Mouse (Mus musculus) fat pad, adult 2 months (tissue): ENCODE measurements at regions not wholly inside any gene's neighbourhood (a gene's known extent, or its start where the extent isn't known, plus 50 kb on each side); places are given as distances from the start of the nearest gene placed in this dataset.

Source experiments
- DNase-seq: peaks from one replicate; pipeline ENCODE4 v3.0.0-alpha.2; 2011; ENCODE audit warnings: low read depth, low spot score; ENCODE audit errors: extremely low read depth

DNA sequence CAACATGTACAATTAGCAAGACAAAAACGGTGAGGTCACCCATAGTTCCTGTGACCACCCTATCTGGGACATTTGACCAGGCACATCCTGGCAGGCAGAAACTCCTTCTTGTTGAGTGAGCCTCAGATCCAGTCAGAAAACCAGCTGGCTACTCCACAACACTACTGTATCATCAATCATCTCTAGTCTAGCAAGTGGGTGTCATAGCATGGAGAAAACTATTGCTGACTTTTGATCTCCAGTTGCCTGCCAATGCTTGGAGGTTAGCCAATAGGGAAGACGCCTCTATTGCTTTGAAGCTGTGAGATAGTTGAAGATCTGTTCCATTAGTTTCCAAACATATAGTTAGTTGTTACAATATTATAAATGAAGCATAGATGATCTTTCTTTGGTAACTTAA is 595.4 kb upstream of the Nox3 start:
- DNase-seq: no peak

DNA sequence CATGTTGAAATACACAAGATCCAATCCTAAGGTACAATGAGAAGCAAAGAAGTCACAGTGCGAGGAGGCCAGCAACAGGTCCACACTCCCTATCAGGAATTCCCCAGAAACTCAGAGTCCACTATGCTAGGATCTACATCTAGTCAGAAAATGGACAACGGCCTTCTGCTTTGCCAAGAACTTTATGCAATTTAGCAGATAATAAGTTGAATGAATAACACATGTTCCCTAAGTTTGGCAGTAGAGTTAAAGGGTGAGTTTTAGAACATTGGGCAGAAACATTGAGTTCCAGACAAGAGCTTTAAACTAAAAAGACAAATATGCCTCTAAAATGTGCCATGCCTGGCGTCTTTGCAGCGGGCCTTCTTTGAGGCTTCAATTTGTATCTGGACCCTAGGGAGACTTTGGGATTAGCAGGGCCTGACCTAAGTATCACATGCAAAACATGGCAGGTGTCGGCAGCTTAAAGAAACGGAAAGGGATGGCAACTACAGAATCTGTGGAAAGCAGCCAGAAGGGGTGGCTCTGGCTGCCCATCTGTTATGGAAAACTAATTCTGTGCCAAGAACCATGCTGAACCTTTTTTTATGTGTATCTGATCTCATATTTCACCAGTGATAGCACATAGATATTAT is 600.6 kb upstream of the Nox3 start:
- DNase-seq: no peak

DNA sequence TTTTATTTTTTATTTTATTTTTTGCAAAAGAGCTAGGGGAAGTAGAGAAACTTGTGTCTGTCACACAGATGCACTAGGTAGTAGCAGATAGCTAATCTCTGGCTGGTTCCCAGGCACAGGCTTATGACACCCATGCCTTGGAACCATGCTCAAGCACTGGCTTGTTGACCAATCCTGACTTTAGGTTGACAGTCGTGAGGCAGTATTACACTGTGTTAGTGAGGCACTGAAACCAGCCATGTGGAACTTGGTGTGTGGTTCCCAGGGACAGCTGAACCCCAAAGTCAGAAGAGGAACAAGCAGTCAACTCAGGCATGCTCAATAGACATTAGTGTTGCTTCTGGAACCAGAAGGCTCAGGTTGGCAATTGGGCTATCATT is 601.1 kb upstream of the Nox3 start:
- peak; percentile 57 for DNase-seq

DNA sequence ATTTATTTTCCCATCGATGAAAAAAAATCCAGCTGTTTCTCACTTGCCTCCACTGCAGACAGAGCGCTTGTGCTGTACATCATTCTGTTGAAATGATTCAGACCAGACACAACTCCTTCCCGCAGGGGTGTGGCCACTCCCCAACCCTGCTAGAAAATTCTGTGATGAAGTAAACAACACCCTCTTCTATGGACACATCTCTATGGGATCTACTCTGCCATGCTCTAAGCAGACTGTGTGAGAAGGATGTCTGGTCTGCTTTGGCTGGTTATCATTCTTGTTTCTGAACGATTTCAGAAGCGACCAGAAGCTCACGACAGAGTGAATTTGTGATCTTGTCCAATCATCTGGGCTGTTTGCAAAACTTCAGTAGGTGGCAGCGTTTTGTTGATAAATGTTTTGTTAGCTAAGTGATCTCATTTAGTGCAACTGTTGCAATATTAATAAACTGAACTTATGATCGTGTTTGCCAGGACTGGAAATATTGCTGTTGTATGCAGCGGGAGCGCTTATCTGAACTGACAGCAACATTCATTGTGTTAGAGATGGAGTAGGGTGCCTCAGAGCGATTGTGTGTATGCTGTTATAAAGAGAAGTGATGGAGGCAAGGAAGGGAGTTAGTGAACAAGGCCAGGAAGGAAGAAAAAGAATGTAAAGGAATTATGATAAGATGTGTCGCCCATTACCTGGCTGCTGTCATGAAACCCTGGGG is 605.2 kb upstream of the Nox3 start:
- DNase-seq: no peak

DNA sequence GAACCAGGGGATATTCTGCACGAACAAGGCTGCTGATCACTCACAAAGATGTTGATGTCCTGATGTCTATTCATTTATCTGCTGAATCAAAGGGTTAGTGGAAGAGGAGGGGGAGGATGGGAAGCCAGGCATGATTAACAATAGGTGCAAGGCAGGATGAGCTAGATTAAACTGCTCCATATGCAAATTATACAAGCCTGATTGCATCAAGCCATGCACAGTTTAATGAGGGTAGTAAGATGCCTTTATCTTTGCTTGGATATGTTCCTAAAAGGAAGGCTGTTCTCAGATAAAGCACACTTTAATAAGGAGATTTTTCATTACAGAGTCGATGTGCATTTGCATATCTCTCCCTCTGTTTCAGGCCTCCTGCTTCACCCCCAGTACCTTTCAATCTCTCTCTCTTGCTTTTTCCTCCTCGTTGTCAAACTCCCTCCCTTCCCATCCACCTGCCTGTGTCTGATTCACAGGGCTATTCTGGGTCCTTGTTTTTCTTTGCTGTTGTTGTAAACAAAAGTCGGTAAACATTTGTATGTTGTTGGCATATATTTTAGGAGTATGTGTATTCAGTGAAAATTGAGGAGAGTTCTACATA is 615.8 kb upstream of the Nox3 start:
- no peak for DNase-seq

DNA sequence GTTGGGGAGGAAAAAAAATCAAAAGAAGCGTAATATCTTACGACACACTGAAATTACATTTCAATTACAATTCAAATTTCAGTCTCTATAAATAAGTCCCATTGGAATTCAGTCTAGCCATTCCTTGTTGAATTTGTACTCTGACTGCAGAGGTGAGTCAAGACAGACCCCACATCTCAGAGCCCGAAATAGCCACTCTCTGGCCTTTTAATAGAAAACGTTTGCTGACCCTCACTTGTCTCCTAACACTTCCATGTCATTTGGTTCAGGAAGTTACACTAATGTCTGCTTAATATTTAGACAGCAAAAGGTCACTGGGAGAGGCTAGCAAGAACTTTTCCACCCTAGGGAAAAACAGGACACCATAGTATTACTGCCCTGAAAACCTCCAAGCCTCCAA is 623.1 kb upstream of the Nox3 start:
- no peak for DNase-seq

DNA sequence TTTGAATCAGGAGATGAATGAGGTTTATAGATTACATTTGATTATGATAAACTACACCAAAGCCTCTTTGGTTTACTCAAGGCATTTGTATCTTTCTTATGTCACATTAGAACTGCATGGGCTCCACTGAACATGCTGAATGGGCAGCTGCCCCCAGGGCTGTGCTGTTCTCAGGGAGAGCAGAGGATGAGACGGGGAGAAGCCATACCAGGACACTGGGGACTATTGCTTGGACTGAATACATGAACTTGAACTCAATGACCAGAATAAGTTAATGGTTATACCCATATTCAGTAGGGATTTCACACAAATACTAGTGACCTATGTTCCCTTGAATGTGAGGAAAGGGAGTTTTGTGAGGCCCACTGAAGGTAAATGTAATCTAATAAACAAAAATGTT is 632.7 kb upstream of the Nox3 start:
- DNase-seq: no peak

DNA sequence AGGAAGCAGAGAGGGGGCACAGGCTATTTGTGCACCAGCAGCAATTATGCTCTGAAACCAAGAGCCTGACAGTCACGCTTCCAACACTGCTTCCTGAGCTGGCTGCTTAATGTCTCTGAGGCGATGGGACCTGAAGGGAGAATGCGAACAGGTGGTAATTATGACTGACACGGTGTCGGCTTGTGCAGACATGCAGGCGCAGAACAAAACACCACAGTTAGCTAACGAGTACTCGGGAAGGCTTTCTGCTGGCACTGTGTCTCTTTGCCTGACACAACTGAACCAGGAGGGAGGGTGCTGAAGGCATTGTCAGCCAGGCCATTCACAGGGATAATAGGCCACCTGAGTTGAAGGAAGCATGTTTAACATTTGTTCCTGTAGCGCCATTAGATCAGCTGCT is 635.6 kb upstream of the Nox3 start:
- DNase-seq: peak; percentile 40

DNA sequence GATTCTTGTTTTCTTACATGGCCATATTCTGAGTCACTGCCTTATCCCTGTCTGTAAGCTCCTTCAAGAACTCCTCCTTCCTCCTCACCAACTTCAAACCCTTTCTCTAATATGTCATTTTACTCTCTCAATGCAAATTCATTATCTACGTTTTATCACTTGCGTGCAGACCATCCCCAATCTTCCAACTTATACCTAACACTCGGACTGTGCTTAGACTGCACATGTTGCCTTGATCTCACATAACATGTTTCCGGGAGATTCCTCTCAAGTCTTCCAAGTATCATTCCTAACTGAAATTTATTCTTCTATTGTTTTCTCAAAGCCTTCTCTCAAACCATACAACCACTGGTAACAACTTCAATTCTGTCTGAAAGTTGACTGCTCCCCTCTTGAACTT is 637.0 kb upstream of the Nox3 start:
- no peak for DNase-seq

DNA sequence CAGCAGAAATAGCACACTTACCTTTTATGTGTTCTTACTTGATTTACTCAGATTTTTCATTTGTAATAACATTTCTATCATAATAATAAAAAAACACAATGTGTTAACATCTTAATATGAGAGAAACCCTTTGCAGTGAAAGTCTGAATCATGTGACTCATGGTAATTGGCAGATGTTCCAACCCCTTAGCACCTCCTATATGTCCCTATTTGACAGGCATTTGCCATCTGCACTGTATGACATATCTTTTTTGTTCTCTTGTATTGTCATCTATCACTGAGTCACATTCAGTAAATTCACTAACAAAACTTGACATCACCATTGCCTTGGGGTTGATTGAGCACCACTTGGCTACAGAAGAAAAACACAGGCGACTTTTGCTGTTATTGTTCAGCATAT is 641.1 kb upstream of the Arid1b start:
- no peak for DNase-seq

DNA sequence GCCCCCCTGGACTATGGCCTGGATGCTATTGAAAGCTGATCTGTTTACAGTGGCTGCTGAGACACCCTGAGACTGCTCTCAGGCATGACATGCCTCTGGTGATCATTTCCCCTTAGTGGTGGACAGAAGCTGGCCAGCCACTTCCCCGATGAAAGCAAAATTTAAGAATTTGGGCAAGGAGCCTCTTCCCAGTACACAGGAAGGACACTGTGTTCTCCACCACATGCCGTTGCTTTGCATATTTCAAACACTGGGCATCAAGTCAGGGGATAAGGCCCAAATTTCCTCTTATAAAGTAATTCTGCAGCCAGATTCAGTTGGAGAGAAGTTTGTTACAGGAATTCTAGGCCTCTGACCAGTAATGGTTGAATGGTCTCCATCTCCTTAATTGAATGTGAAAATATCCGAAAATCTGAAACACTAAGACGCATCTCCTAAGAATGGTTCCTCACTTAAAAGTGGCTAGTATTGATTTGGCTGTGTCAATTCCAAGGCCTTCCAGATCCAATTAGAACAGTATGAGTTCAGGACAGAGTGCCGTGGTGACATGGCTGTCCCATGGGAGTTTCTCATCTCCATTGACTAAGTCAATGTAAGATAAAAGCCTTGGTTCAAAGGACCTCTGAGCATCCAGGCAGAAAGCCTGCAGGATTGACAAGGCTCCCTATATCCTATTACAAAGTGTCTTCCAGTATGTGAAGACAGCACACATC is 638.5 kb upstream of the Arid1b start:
- DNase-seq: no peak

DNA sequence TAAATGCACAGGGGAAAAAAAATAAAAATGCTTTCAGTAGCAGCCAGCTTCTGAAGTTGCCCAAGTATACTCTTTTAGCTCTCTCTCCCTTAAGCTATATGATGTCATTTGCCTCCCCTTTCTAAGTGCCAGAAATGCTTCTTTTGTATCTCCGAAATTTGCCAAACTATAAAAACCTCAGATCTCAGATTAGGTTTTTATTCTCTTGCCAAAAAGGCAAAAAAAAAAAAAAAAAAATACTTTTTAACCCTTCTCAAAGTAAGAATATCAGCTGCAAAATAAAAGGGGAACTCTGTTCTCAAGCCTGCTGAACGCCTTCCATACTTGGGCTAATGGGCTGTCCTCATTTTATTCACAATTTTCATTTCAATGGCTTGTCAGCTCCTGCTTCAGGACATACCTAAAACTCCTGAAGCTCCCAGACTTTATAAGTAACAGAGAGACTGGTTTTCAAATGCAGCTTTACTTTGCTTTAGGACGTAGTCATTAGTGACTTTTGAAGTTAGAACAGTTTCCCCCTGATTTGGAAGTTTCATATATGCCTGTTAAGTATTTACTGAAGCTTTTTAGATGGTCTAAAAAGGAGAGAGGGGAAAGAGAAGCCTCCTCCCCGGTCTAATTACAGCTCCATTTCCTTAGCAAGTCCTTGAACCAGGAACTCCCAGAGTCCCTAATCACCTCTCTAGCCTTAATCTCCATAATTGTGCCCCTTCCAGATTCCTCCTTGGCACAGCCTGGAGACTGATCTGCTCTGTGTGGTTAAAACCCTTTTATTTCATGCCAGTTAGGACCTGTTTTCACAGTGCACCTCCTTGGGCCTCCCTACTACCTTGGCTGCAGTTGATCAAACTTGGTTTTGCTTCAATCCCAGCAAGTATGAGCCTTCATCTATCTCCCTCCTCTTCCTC is 633.5 kb upstream of the Arid1b start:
- peak; percentile 19 for DNase-seq

DNA sequence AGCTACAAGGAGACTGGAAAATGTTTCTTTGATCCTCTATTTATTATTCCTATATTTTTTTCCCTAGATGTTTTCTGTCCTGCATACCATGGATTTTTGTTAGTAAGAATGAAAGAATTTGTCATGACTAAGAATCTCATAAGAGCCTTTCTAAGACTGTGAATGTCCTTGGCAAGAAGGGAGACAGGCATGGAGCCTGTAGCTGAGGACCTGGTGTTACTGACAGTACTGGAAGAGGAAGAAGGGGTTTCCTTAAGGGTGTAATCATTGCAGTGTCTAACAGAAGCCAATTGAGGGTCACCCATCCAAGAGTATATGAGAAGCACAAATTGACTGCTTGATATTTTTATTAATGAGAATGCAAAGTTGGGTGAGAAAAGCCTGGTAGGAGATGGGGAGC is 628.3 kb upstream of the Arid1b start:
- DNase-seq: no peak

DNA sequence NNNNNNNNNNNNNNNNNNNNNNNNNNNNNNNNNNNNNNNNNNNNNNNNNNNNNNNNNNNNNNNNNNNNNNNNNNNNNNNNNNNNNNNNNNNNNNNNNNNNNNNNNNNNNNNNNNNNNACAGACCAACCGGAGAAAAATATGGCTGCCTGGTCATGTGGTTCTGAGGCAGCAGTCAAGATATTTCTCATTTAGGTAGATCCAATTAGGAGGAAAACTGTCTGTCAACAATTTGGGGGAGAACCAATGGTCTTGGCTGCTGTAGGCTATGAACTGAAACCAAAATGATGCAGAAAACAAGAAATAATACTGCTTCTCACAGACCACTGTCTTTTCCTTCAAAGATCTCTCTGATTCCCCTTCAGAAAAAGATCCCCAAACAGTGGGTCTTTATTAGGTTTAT is 613.7 kb upstream of the Arid1b start:
- no peak for DNase-seq

DNA sequence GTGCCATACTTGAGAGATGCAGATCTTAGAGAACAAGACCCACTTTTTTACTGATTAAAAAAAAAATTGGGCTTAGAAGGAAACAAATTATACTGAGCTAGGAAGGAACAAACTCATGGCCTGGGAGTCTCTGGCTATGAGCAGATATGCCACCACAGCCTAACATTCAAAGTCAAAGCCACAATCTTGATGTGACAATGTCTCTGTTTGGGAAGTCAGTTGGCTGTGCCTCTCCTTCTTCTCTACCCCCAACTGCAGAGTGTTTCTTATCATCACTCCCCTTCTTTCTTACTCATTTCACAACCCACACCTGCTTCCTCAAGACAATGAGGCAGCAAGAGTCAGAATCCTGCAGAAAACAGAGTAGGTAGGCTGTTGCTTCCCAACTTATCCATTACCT is 613.3 kb upstream of the Arid1b start:
- DNase-seq: no peak

DNA sequence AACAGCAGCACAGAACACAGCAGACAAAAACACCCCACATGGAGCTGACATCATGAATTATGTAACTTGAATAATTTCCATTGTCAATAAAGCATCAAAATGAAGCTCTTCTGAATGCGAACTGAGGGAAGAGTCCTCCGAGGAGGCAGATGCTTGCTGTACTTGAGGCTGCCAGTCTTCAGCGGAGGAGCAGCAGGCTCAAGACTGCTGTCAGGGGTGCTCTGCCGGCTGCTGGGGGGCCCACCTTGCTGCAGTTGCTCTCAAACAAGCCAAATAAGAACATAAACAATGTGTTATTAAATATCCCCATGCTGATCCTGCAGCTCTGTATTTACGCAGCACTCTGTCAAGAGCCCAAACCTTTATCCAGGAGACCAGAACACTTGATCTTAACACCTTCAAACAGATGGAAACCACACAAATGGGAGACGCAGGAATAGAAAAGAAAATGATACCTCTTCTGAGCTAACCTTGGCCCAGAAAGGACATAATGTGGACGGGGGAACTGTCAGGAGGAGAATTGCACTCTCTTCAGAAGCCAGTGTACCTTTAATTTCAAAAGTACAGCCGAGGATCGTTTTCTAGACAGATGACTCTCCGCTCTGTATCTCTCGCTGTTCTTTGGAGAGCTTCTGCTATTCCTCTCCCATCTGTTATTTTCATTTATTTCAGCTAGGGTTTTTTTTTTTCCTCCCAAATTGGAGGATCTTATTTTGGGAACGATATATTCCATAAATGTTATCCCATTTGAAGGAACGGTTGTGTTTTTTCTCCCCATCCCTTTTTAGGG is 612.0 kb upstream of the Arid1b start:
- no peak for DNase-seq

DNA sequence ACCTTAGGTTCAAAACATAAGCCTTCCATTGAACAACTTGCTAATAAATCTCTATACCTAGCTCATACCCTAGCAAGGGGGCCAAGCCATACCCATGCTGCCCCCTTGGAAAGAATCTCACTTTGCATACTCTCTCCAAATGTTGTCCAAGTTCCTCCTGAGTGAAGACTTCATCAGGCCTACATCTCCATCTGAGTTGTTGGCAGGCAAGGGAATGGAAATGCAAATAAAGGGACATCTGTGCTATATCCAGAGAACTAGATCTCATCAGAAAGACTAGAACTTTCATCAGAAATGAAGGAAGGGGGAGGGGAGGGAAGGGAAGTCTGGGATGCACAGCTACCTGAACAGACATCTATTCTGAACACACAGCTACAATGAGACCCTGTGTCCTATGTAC is 611.4 kb upstream of the Arid1b start:
- no peak for DNase-seq

DNA sequence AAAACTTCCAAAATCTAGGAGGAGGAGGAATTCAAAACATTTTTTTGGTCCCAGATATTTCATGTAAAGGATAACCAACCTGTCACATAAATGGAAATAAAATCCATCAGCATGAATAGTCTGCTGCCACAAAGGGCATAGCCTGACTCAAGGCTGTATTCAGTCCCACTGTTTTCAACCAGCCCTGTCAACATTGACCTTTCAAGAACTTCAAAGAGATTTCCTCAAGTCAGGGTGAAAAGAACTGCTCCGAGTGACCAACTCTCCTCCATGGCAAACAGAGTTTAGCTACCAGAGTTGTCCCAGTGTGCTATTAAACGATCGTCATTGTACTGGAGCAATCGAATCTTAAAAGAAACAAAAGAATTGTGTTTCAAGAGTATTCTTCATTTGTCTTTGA is 606.5 kb upstream of the Arid1b start:
- DNase-seq: no peak

DNA sequence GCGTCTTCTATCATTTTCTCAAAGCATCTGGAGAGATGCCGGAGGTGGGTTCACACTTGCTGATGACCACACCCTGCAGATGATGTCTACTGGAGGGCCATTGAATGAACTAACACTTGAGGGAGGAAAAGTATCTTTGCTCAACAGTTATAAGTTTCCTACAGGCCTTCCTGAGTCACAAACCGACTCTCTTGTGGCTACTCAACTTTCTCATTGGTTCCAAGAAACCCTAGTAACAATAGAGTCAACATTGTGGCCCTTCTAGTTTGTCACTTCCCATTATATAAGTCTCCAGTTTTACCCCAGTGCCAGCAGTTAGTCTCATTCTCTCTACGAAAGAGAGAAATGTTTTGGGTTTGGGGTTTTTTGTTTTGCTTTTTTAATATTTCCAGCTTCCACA is 604.1 kb upstream of the Arid1b start:
- DNase-seq: no peak

DNA sequence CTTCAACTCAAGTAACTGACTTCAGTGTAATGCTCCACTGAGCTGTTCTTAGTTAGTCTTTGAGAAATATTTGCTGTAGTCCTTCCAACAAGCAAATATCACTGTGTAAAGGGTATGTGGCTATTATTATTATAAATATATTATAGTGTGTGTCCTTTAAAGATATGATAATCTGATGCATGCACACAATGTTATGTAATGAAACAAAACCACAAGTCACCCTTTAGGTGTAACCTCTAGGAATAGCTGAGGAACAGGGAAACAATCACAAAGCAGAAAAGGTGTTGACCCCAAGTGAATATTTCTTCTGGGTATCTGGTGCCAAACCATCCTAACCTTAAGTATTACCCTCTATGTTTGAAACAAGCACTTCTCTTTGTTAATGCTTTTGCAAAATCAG is 603.6 kb upstream of the Arid1b start:
- no peak for DNase-seq
